Mouse (Mus musculus) CH12.LX (cell line): ENCODE data around the gene Bcar1. TPM values are rescaled to one million over a fixed set of nuclear protein-coding genes. Genes with fewer than 3 reads are reported as not detected.

Experiments
- DNase-seq: peaks from one replicate; pipeline ENCODE4 v3.0.0-alpha.2; 2013; ENCODE audit errors: extremely low read depth
- H3K27ac ChIP-seq: 2 replicates; pipeline ENCODE4 v1.5.1; 2012; ENCODE audit warnings: low read depth, mild to moderate bottlenecking, control low read depth, moderate library complexity; ENCODE audit not compliant: insufficient read depth
- H3K27me3 ChIP-seq: replicated peaks from 2 replicates; pipeline ENCODE3; 2012; ENCODE audit warnings: inconsistent platforms
- H3K36me3 ChIP-seq, 2 experiments: replicated peaks in 1 of 2; 2 replicates each; pipeline versions ENCODE3 to v1.6.1; 2012; ENCODE audit warnings: inconsistent platforms in 1 of 2, low read length in 1 of 2, mild to moderate bottlenecking in 1 of 2, mixed read lengths in 1 of 2, moderate library complexity in 1 of 2; ENCODE audit not compliant: control insufficient read depth in 1 of 2, insufficient read depth in 1 of 2
- H3K4me1 ChIP-seq, 2 experiments: 2 replicates each; pipeline ENCODE4 v1.6.1; 2012; ENCODE audit warnings: inconsistent platforms in 1 of 2, moderate library complexity in 1 of 2; ENCODE audit not compliant: insufficient read depth in 2 of 2, control insufficient read depth in 1 of 2
- H3K4me2 ChIP-seq: 2 replicates; pipeline ENCODE4 v1.6.1; 2012; ENCODE audit warnings: low read depth, mild to moderate bottlenecking, control low read depth; ENCODE audit not compliant: poor library complexity, insufficient read depth, severe bottlenecking
- H3K4me3 ChIP-seq, 3 experiments: fragments of 150-350 bp in 1 of 3; sonication (generic) in 1 of 3; replicated peaks in 1 of 3; 2 replicates each; pipeline versions ENCODE3 to v1.5.1; 2011 to 2012; ENCODE audit warnings: low read depth in 2 of 3, low read length in 2 of 3, mild to moderate bottlenecking in 2 of 3, moderate library complexity in 2 of 3, control low read depth in 1 of 3, improper control_type of control experiment in 1 of 3, inconsistent platforms in 1 of 3, mixed read lengths in 1 of 3; ENCODE audit not compliant: poor library complexity in 1 of 3
- H3K79me2 ChIP-seq: replicated peaks from 2 replicates; pipeline ENCODE4 v1.6.1; 2012; ENCODE audit warnings: mild to moderate bottlenecking, moderate library complexity; ENCODE audit not compliant: control insufficient read depth, poor library complexity, insufficient read depth, severe bottlenecking; ENCODE audit errors: extremely low read depth
- H3K9ac ChIP-seq: 2 replicates; pipeline ENCODE4 v1.6.1; 2012; ENCODE audit warnings: low read depth, mild to moderate bottlenecking, control low read depth, moderate library complexity; ENCODE audit not compliant: insufficient read depth
- H3K9me3 ChIP-seq: replicated peaks from 2 replicates; pipeline ENCODE3; 2012; ENCODE audit warnings: low read length, inconsistent platforms, mixed read lengths
- CHD1 ChIP-seq: IDR thresholded peaks from 2 replicates; pipeline ENCODE4 v1.6.1; 2012; ENCODE audit warnings: low read depth, low read length, improper control_type of control experiment, inconsistent platforms
- CHD2 ChIP-seq: IDR thresholded peaks from 2 replicates; pipeline ENCODE4 v1.6.1; 2011; ENCODE audit warnings: low read length, improper control_type of control experiment
- CTCF ChIP-seq, 2 experiments: IDR thresholded peaks in 1 of 2; conservative IDR thresholded peaks in 1 of 2; 2 replicates each; pipeline ENCODE4 v1.5.1; 2011 to 2012; ENCODE audit warnings: low read depth in 2 of 2, low read length in 2 of 2, improper control_type of control experiment in 1 of 2, inconsistent platforms in 1 of 2, mild to moderate bottlenecking in 1 of 2, moderate library complexity in 1 of 2
- EP300 ChIP-seq: IDR thresholded peaks from 2 replicates; pipeline ENCODE4 v1.6.1; 2011; ENCODE audit warnings: low read length, improper control_type of control experiment
- ETS1 ChIP-seq: conservative IDR thresholded peaks from 2 replicates; pipeline ENCODE4 v1.6.1; 2012; ENCODE audit warnings: low read depth, mild to moderate bottlenecking, inconsistent platforms, low read length, improper control_type of control experiment, moderate library complexity
- GABPA ChIP-seq: IDR thresholded peaks from 2 replicates; pipeline ENCODE4 v1.6.1; 2012; ENCODE audit warnings: low read depth, low read length, improper control_type of control experiment, inconsistent platforms; ENCODE audit not compliant: insufficient replicate concordance
- JUN ChIP-seq: IDR thresholded peaks from 2 replicates; pipeline ENCODE4 v1.6.1; 2011; ENCODE audit warnings: low read depth, mild to moderate bottlenecking, low read length, improper control_type of control experiment, moderate library complexity; ENCODE audit not compliant: insufficient read depth
- MAZ ChIP-seq: IDR thresholded peaks from 2 replicates; pipeline ENCODE4 v1.6.1; 2012; ENCODE audit warnings: low read depth, mild to moderate bottlenecking, inconsistent platforms, low read length, improper control_type of control experiment, moderate library complexity
- MXI1 ChIP-seq: IDR thresholded peaks from 2 replicates; pipeline ENCODE4 v1.6.1; 2011; ENCODE audit warnings: mild to moderate bottlenecking, low read depth, low read length, improper control_type of control experiment
- MYC ChIP-seq: IDR thresholded peaks from 2 replicates; pipeline ENCODE4 v1.6.1; 2011; ENCODE audit warnings: low read depth, mild to moderate bottlenecking, improper control_type of control experiment, low read length
- NRF1 ChIP-seq: IDR thresholded peaks from 2 replicates; pipeline ENCODE4 v1.6.1; 2014; ENCODE audit warnings: low read depth, mild to moderate bottlenecking, inconsistent platforms, low read length, improper control_type of control experiment, moderate library complexity
- PAX5 ChIP-seq: IDR thresholded peaks from 2 replicates; pipeline ENCODE4 v1.6.1; 2012; ENCODE audit warnings: low read length, inconsistent platforms, mixed read lengths
- POLR2AphosphoS2 ChIP-seq: IDR thresholded peaks from 2 replicates; pipeline ENCODE4 v1.6.1; 2011; ENCODE audit warnings: low read depth, low read length, improper control_type of control experiment
- RAD21 ChIP-seq: IDR thresholded peaks from 2 replicates; pipeline ENCODE4 v1.6.1; 2011; ENCODE audit warnings: low read depth, mild to moderate bottlenecking, low read length, improper control_type of control experiment, moderate library complexity
- SMC3 ChIP-seq: IDR thresholded peaks from 2 replicates; pipeline ENCODE4 v1.6.1; 2011; ENCODE audit warnings: low read depth, low read length, improper control_type of control experiment
- TBP ChIP-seq: conservative IDR thresholded peaks from 2 replicates; pipeline ENCODE4 v1.6.1; 2011; ENCODE audit warnings: low read depth, low read length, improper control_type of control experiment
- USF1 ChIP-seq: IDR thresholded peaks from 2 replicates; pipeline ENCODE4 v1.6.1; 2014; ENCODE audit warnings: low read depth, mild to moderate bottlenecking, inconsistent platforms, low read length, improper control_type of control experiment
- ZC3H11A ChIP-seq: IDR thresholded peaks from 2 replicates; pipeline ENCODE4 v1.6.1; 2012; ENCODE audit warnings: low read depth, mild to moderate bottlenecking, inconsistent platforms, low read length, improper control_type of control experiment
- ZNF384 ChIP-seq: IDR thresholded peaks from 2 replicates; pipeline ENCODE4 v1.6.1; 2012; ENCODE audit warnings: low read depth, low read length, improper control_type of control experiment, inconsistent platforms
- dilution Hi-C: fragments of 300-500 bp; cut with MboI; formaldehyde crosslinking; loops from 2 replicates; pipeline ENCODE4 v1.14.3; 2020; ENCODE audit warnings: low sequenced_read_pairs; ENCODE audit not compliant: extremely low pct_unique_long_range_greater_than_20kb, extremely low pct_ligation_motif_present
- in situ Hi-C: fragments of 300-500 bp; cut with MboI; formaldehyde crosslinking; loops from 3 replicates; pipeline ENCODE4 v1.14.3; 2019; ENCODE audit warnings: low sequenced_read_pairs, low pct_ligation_motif_present, low pct_unique_long_range_greater_than_20kb, mixed read lengths
- polyA plus RNA-seq: library from polyadenylated mRNA; unstranded; fragments of >175 nt; gene quantifications from 2 replicates; pipeline ENCODE4 v1.2.1, GENCODE M21; 2012; ENCODE audit warnings: low read depth; ENCODE audit not compliant: insufficient read length
- total RNA-seq, 2 experiments: library from RNA; depleted of rRNA; stranded (reverse); fragments of 300-350 nt in 1 of 2; fragments of >200 nt in 1 of 2; gene quantifications; 2 replicates each; pipeline ENCODE4 v1.2.3; 2012 to 2014

The Bcar1 gene
- total and polyA plus RNA-seq, 3 experiments = 0.97 to 2.1 (median 1.2) TPM

- H3K4me3 ChIP-seq = no peak overlapping the region
Measured at GRCm38 (mm10) chr8:111754736-111755135, 11.1 kb upstream of the Bcar1 start.

DNA sequence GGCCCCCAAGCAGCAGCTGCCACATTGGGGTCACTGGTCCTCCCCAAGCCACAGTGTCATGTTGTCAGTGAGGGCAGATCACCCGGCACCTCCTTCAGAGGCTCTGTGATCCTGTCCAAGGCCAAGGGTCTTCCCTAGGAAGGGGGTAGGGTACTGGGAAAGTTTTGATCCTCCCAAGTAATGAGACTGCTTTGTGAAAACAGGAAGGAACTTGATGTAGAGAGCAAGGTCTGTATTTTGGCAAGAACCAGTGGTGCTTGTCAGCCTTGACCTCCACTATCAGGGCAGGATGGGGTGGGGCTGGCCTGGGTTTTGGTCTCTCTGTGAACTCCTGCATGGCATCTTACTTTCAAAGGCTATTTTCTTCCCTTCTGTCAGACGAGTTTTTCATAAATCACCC, 10.5 kb upstream of the Bcar1 start:
- no peak overlapping the region for H3K27ac ChIP-seq
- no peak for DNase-seq
- TF ChIP-seq POLR2AphosphoS2 (no peak), GABPA (no peak), MAZ (no peak), USF1 (no peak), TBP (no peak), MXI1 (no peak), ETS1 (no peak), ZNF384 (no peak)

More at GRCm38 (mm10) chr8:111754736-111755135, 11.1 kb upstream of the Bcar1 start:
- no peaks in the 10 kb centered on the region; a peak in 1 of 4 replicates for H3K4me1 ChIP-seq
- no peak overlapping the region for H3K9ac ChIP-seq
- in situ Hi-C loops (no loop called here), dilution Hi-C loops (no loop called here)
- no peak overlapping the region for H3K27ac ChIP-seq
- no peaks in the 10 kb centered on the region for H3K79me2 ChIP-seq
- no peak for TF ChIP-seq CTCF (conservative IDR thresholded peaks at IDR 0.05 in 1 of 2, IDR thresholded peaks at IDR 0.05 in 1 of 2; ENCODE audit: low read depth in 2 of 2, low read length in 2 of 2)
- TF ChIP-seq ETS1 = no peak
- no peak for TF ChIP-seq NRF1
- TF ChIP-seq JUN = no peak
- TF ChIP-seq MYC = no peak
- no peak for TF ChIP-seq MXI1
- no peak for DNase-seq
- no peaks in the 10 kb centered on the region for H3K27me3 ChIP-seq
- no peak overlapping the region for H3K4me2 ChIP-seq
- no peaks in the 10 kb centered on the region for H3K36me3 ChIP-seq
- peaks cover 2% of the 10 kb centered on the region for H3K9me3 ChIP-seq

GRCm38 (mm10) chr8:111748766-111749165, 5.2 kb upstream of the Bcar1 start:
- dilution Hi-C loops (no loop called here), in situ Hi-C loops (no loop called here)
- H3K79me2 ChIP-seq = no peaks in the 10 kb centered on the region
- peaks cover 2% of the 10 kb centered on the region for H3K9me3 ChIP-seq
- TF ChIP-seq RAD21 (no peak), SMC3 (no peak), PAX5 (no peak), JUN (no peak), CHD2 (no peak), ZC3H11A (no peak), CHD1 (no peak), MXI1 (no peak), EP300 (no peak), ETS1 (no peak), GABPA (no peak)
- no peak overlapping the region for H3K4me2 ChIP-seq
- H3K36me3 ChIP-seq = no peaks in the 10 kb centered on the region
- DNase-seq = no peak
- H3K27ac ChIP-seq = no peak overlapping the region
- H3K27me3 ChIP-seq = peaks cover 20% of the 10 kb centered on the region
- H3K4me3 ChIP-seq = no peak overlapping the region
- peaks cover 0 to 2% of the 10 kb centered on the region in 2 experiments; a peak in 1 of 4 replicates for H3K4me1 ChIP-seq
- no peak overlapping the region for H3K9ac ChIP-seq

More for the DNA sequence above, 10.5 kb upstream of the Bcar1 start:
- no peaks in the 10 kb centered on the region for H3K27me3 ChIP-seq
- no peaks in the 10 kb centered on the region for H3K36me3 ChIP-seq
- no peaks in the 10 kb centered on the region; a peak in 1 of 4 replicates for H3K4me1 ChIP-seq
- no peak overlapping the region for H3K4me3 ChIP-seq
- no peak overlapping the region for H3K4me2 ChIP-seq
- dilution Hi-C loops (no loop called here), in situ Hi-C loops (no loop called here)
- peaks cover 2% of the 10 kb centered on the region for H3K9me3 ChIP-seq
- no peak overlapping the region for H3K9ac ChIP-seq
- no peaks in the 10 kb centered on the region for H3K79me2 ChIP-seq
